Mouse (Mus musculus) liver, postnatal 0 days (tissue): Measurements from ENCODE around the gene Gm10282.
A peak's percentile ranks its signal among the peaks of the same experiment; 100 is the strongest.

Experiments used
- CTCF ChIP-seq: sonication (generic); IDR thresholded peaks from 2 replicates; pipeline ENCODE4 v1.5.1; 2016; ENCODE audit warnings: antibody characterized with exemption, low read depth
- EP300 ChIP-seq: IDR thresholded peaks from 2 replicates; pipeline ENCODE4 v1.6.1; 2016; ENCODE audit warnings: antibody characterized with exemption, low read depth, mild to moderate bottlenecking

- 0 out of 2 replicates have a peak, but pooled peaks have one; percentile 5 for TF ChIP-seq CTCF
- TF ChIP-seq EP300: no peak
These were observed 42.5 kb upstream of the Gm10282 start for GRCm38 (mm10) chr8:72347553-72347952.
